Mouse (Mus musculus): ENCODE data around the gene Rundc3a. TPM values are rescaled to one million over a fixed set of nuclear protein-coding genes. Genes with fewer than 3 reads are reported as not detected.

Rundc3a gene
- total RNA-seq (2021): under 1 TPM; 0.66 to 0.90 TPM
- long read RNA-seq, experiment 1: 0 reads
- long read RNA-seq, experiment 2: 0 reads

GRCm38 (mm10) chr11:102393238-102393634, at the start of gene Rundc3a:
TSS of gene Rundc3a (plus strand) at chr11:102393403.
- intact Hi-C loops (cut with DNase I; ENCODE audit: low total_unique reads): no loop called here

GRCm38 (mm10) chr11:102344458-102344857, 48.7 kb upstream of the Rundc3a start:
- DNase-seq: no peak
- intact Hi-C loops (cut with DNase I; ENCODE audit: low total_unique reads): no loop called here

More at GRCm38 (mm10) chr11:102393238-102393634, at the start of gene Rundc3a:
- peak; percentile 84 for DNase-seq

- DNase-seq: no peak
- intact Hi-C loops (cut with DNase I; ENCODE audit: low total_unique reads): no loop called here
Observed at GRCm38 (mm10) chr11:102346926-102347325, 46.3 kb upstream of the Rundc3a start.

GRCm38 (mm10) chr11:102347683-102348082, 45.5 kb upstream of the Rundc3a start:
- DNase-seq: no peak
- intact Hi-C loops (cut with DNase I; ENCODE audit: low total_unique reads): no loop called here

- intact Hi-C loops (cut with DNase I; ENCODE audit: low total_unique reads): no loop called here
Observed at GRCm38 (mm10) chr11:102348101-102348585, 45.1 kb upstream of the Rundc3a start.

GRCm38 (mm10) chr11:102348771-102349170, 44.4 kb upstream of the Rundc3a start:
- intact Hi-C loops (cut with DNase I; ENCODE audit: low total_unique reads): no loop called here
- no peak for DNase-seq

More at GRCm38 (mm10) chr11:102348101-102348585, 45.1 kb upstream of the Rundc3a start:
- DNase-seq: no peak

- no peak for DNase-seq
- intact Hi-C loops (cut with DNase I; ENCODE audit: low total_unique reads): no loop called here
Observed at GRCm38 (mm10) chr11:102349189-102349954, 43.8 kb upstream of the Rundc3a start.

GRCm38 (mm10) chr11:102350416-102350815, 42.8 kb upstream of the Rundc3a start:
- intact Hi-C loops (cut with DNase I; ENCODE audit: low total_unique reads): loop anchor here (5.0 kb wide), 1 partner anchor 37 kb away; no protein-coding TSS in a partner anchor
- no peak for DNase-seq

- no peak for DNase-seq
- intact Hi-C loops (cut with DNase I; ENCODE audit: low total_unique reads): loop anchor here (5.0 kb wide), 1 partner anchor 36 kb away; no protein-coding TSS in a partner anchor
Observed at GRCm38 (mm10) chr11:102350981-102351523, 42.2 kb upstream of the Rundc3a start.

- no peak for DNase-seq
- intact Hi-C loops (cut with DNase I; ENCODE audit: low total_unique reads): loop anchor here (5.0 kb wide), 1 partner anchor 35 kb away; no protein-coding TSS in a partner anchor
Observed at GRCm38 (mm10) chr11:102352378-102352777, 40.8 kb upstream of the Rundc3a start.

- intact Hi-C loops (cut with DNase I; ENCODE audit: low total_unique reads): loop anchor here (5.0 kb wide), 1 partner anchor 34 kb away; no protein-coding TSS in a partner anchor
- no peak for DNase-seq
Observed at GRCm38 (mm10) chr11:102353021-102353431, 40.2 kb upstream of the Rundc3a start.

GRCm38 (mm10) chr11:102355501-102355900, 37.7 kb upstream of the Rundc3a start:
- DNase-seq: no peak
- intact Hi-C loops (cut with DNase I; ENCODE audit: low total_unique reads): no loop called here

- intact Hi-C loops (cut with DNase I; ENCODE audit: low total_unique reads): no loop called here
Observed at GRCm38 (mm10) chr11:102356190-102356589, 37.0 kb upstream of the Rundc3a start.

GRCm38 (mm10) chr11:102356636-102357350, 36.4 kb upstream of the Rundc3a start:
- intact Hi-C loops (cut with DNase I; ENCODE audit: low total_unique reads): no loop called here
- DNase-seq: no peak

More at GRCm38 (mm10) chr11:102356190-102356589, 37.0 kb upstream of the Rundc3a start:
- no peak for DNase-seq

GRCm38 (mm10) chr11:102358365-102358764, 34.8 kb upstream of the Rundc3a start:
- intact Hi-C loops (cut with DNase I; ENCODE audit: low total_unique reads): no loop called here
- no peak for DNase-seq

- intact Hi-C loops (cut with DNase I; ENCODE audit: low total_unique reads): no loop called here
- no peak for DNase-seq
Observed at GRCm38 (mm10) chr11:102361776-102362495, 31.3 kb upstream of the Rundc3a start.

- intact Hi-C loops (cut with DNase I; ENCODE audit: low total_unique reads): no loop called here
- no peak for DNase-seq
Observed at GRCm38 (mm10) chr11:102363623-102364022, 29.6 kb upstream of the Rundc3a start.

GRCm38 (mm10) chr11:102364570-102365371, 28.4 kb upstream of the Rundc3a start:
- intact Hi-C loops (cut with DNase I; ENCODE audit: low total_unique reads): no loop called here
- no peak for DNase-seq

Measured in gastrocnemius, postnatal 14 days (tissue).